Comparison of ENCODE assay signal across 8 mouse cellular contexts in genomic region chr16:89844580-89844979, GRCm38 (mm10).
DNase-seq lines count a peak whose midpoint lies in the region; ATAC-seq and TF ChIP-seq lines count a peak whose summit lies in the region.

No protein-coding gene starts in this region.

- H3K9me3 ChIP-seq in intestine, embryonic 15.5 days: no peaks in the 10 kb centered on the region
- H3K9me3 ChIP-seq in limb, embryonic 12.5 days: 0 out of 2 replicates have a peak, but pooled peaks cover 8% of the 10 kb centered on the region
- H3K9me3 ChIP-seq in midbrain, embryonic 16.5 days (replicated peaks; ENCODE audit: control insufficient read depth, low read length, poor library complexity, severe bottlenecking): 0 out of 2 replicates have a peak, but pooled peaks cover 3% of the 10 kb centered on the region
- H3K9me3 ChIP-seq in stomach, embryonic 14.5 days (ENCODE audit: control insufficient read depth, low read depth, low read length): no peaks in the 10 kb centered on the region

- no peaks in the 10 kb centered on the region for H3K79me2 ChIP-seq in liver, adult 2 months (ENCODE audit: control insufficient read depth, insufficient read depth, low read length)

- ATAC-seq in intestine, embryonic 15.5 days: peak; percentile 57
- ATAC-seq in limb, embryonic 12.5 days (ENCODE audit: insufficient number of reproducible peaks, insufficient read depth, low FRiP score, low TSS enrichment, low read depth): peak; percentile 54
- ATAC-seq in midbrain, embryonic 16.5 days: peak; percentile 88
- peak; percentile 42; the same call in 1 of the 2 replicates for ATAC-seq in stomach, embryonic 14.5 days (ENCODE audit: insufficient number of reproducible peaks, insufficient read depth, low FRiP score, low read depth)

- peaks cover 3% of the 10 kb centered on the region; the same call in 1 of the 2 replicates for H3K27me3 ChIP-seq in liver, adult 2 months (ENCODE audit: control insufficient read depth, insufficient read depth, low read length)
- H3K27me3 ChIP-seq in cerebellum, adult 2 months (ENCODE audit: control insufficient read depth, insufficient read depth, low read length): no peaks in the 10 kb centered on the region
- no peaks in the 10 kb centered on the region for H3K27me3 ChIP-seq in intestine, embryonic 15.5 days (replicated peaks)
- H3K27me3 ChIP-seq in limb, embryonic 12.5 days: no peaks in the 10 kb centered on the region
- H3K27me3 ChIP-seq in midbrain, embryonic 16.5 days (ENCODE audit: control insufficient read depth, insufficient read depth, low read depth, low read length): no peaks in the 10 kb centered on the region
- H3K27me3 ChIP-seq in stomach, embryonic 14.5 days (ENCODE audit: control insufficient read depth, insufficient read depth, low read length): no peaks in the 10 kb centered on the region

- H3K36me3 ChIP-seq in liver, adult 2 months (ENCODE audit: control insufficient read depth, insufficient read depth, low read length): no peaks in the 10 kb centered on the region
- no peaks in the 10 kb centered on the region; the same call in 1 of the 2 replicates for H3K36me3 ChIP-seq in intestine, embryonic 15.5 days
- peaks cover 31% of the 10 kb centered on the region for H3K36me3 ChIP-seq in limb, embryonic 12.5 days
- H3K36me3 ChIP-seq in midbrain, embryonic 16.5 days (ENCODE audit: control insufficient read depth, insufficient read depth, low read length): 0 out of 2 replicates have a peak, but pooled peaks cover 6% of the 10 kb centered on the region
- H3K36me3 ChIP-seq in stomach, embryonic 14.5 days (ENCODE audit: control insufficient read depth, insufficient read depth, low read length): no peaks in the 10 kb centered on the region

- TF ChIP-seq CTCF in liver, adult 2 months (IDR thresholded peaks at IDR 0.05; ENCODE audit: low read depth, low read length): peak; percentile 59
- TF ChIP-seq CTCF in cerebellum, adult 2 months (IDR thresholded peaks at IDR 0.05; ENCODE audit: borderline replicate concordance, insufficient read depth, low read depth, low read length): peak; percentile 90

- no peak for TF ChIP-seq POLR2A in liver, adult 2 months (IDR thresholded peaks at IDR 0.05; ENCODE audit: extremely low read depth, insufficient read depth, low read length)
- TF ChIP-seq POLR2A in cerebellum, adult 2 months (IDR thresholded peaks at IDR 0.05; ENCODE audit: borderline replicate concordance, insufficient read depth, low read length): no peak

- no peak overlapping the region for H3K4me3 ChIP-seq in liver, adult 2 months (ENCODE audit: insufficient read depth, low read depth, low read length)
- H3K4me3 ChIP-seq in cerebellum, adult 2 months (replicated peaks; ENCODE audit: insufficient read depth, low read depth, low read length): no peak overlapping the region
- H3K4me3 ChIP-seq in intestine, embryonic 15.5 days (replicated peaks): no peak overlapping the region
- no peak overlapping the region for H3K4me3 ChIP-seq in limb, embryonic 12.5 days (replicated peaks)
- no peak overlapping the region for H3K4me3 ChIP-seq in midbrain, embryonic 16.5 days (ENCODE audit: low read depth, low read length)
- H3K4me3 ChIP-seq in stomach, embryonic 14.5 days (ENCODE audit: low read depth, low read length): no peak overlapping the region

- H3K27ac ChIP-seq in liver, adult 2 months (replicated peaks; ENCODE audit: insufficient read depth, low read depth, low read length): no peak overlapping the region
- H3K27ac ChIP-seq in cerebellum, adult 2 months (ENCODE audit: insufficient read depth, low read length): no peak overlapping the region
- H3K27ac ChIP-seq in intestine, embryonic 15.5 days: no peak overlapping the region
- H3K27ac ChIP-seq in limb, embryonic 12.5 days: no peak overlapping the region
- H3K27ac ChIP-seq in midbrain, embryonic 16.5 days (ENCODE audit: low read length): no peak overlapping the region
- no peak overlapping the region for H3K27ac ChIP-seq in stomach, embryonic 14.5 days (ENCODE audit: low read length)

- H3K4me2 ChIP-seq in intestine, embryonic 15.5 days (replicated peaks): no peak overlapping the region
- no peak overlapping the region for H3K4me2 ChIP-seq in limb, embryonic 12.5 days
- H3K4me2 ChIP-seq in midbrain, embryonic 16.5 days (ENCODE audit: low read length): no peak overlapping the region
- no peak overlapping the region for H3K4me2 ChIP-seq in stomach, embryonic 14.5 days (replicated peaks; ENCODE audit: low read depth, low read length)

- DNase-seq in liver, adult 2 months (ENCODE audit: extremely low read depth, low read depth, low spot score): peak; percentile 7
- no peak for DNase-seq in liver
- DNase-seq in cerebellum, adult 2 months: peak; percentile 68 to 79
- DNase-seq in frontal cortex, adult 2 months (ENCODE audit: extremely low spot score in 1 of 2, low spot score in 1 of 2): peak; percentile 38 to 84

- H3K9ac ChIP-seq in liver, adult 2 months (ENCODE audit: low read depth, low read length): no peak overlapping the region
- H3K9ac ChIP-seq in intestine, embryonic 15.5 days: no peak overlapping the region
- H3K9ac ChIP-seq in limb, embryonic 12.5 days (replicated peaks): no peak overlapping the region
- no peak overlapping the region for H3K9ac ChIP-seq in midbrain, embryonic 16.5 days (ENCODE audit: low read depth, low read length)
- H3K9ac ChIP-seq in stomach, embryonic 14.5 days (replicated peaks; ENCODE audit: low read depth, low read length): no peak overlapping the region

- WGBS in liver, adult 2 months: 43% methylated on average over 5 of the region's 5 CpGs
- 11% methylated on average over 5 of the region's 5 CpGs for WGBS in cerebellum, adult 2 months
- 45% methylated on average over 5 of the region's 5 CpGs for WGBS in intestine, embryonic 15.5 days
- 51% methylated on average over 5 of the region's 5 CpGs for WGBS in limb, embryonic 12.5 days
- WGBS in midbrain, embryonic 16.5 days: 33% methylated on average over 5 of the region's 5 CpGs
- 42% methylated on average over 5 of the region's 5 CpGs for WGBS in stomach, embryonic 14.5 days

- H3K4me1 ChIP-seq in liver, adult 2 months (ENCODE audit: control insufficient read depth, insufficient read depth, low read length): no peaks in the 10 kb centered on the region
- H3K4me1 ChIP-seq in cerebellum, adult 2 months (ENCODE audit: control insufficient read depth, insufficient read depth, low read length): peaks cover 24% of the 10 kb centered on the region
- H3K4me1 ChIP-seq in intestine, embryonic 15.5 days (replicated peaks): no peaks in the 10 kb centered on the region
- peaks cover 16% of the 10 kb centered on the region for H3K4me1 ChIP-seq in limb, embryonic 12.5 days (replicated peaks)
- no peaks in the 10 kb centered on the region for H3K4me1 ChIP-seq in midbrain, embryonic 16.5 days (ENCODE audit: control insufficient read depth, insufficient read depth, low read length)
- no peaks in the 10 kb centered on the region for H3K4me1 ChIP-seq in stomach, embryonic 14.5 days (ENCODE audit: control insufficient read depth, insufficient read depth, low read length)
